Mouse (Mus musculus) small intestine, adult 2 months (tissue): ENCODE measurements around the gene Pkp3.

Experiments
- CTCF ChIP-seq: fragments of 200-500 bp; IDR thresholded peaks from 2 replicates; pipeline ENCODE4 v1.5.1; 2012; ENCODE audit warnings: low read depth, mild to moderate bottlenecking, control low read depth, inconsistent platforms, low read length, moderate library complexity, mixed read lengths; ENCODE audit not compliant: insufficient replicate concordance, insufficient read length; ENCODE audit errors: extremely low read depth
- POLR2A ChIP-seq: fragments of 200-500 bp; IDR thresholded peaks from 2 replicates; pipeline ENCODE4 v1.6.1; 2012; ENCODE audit warnings: low read depth, mild to moderate bottlenecking, control low read depth, inconsistent platforms, low read length, moderate library complexity

- TF ChIP-seq CTCF (no peak), POLR2A (no peak)
These were observed 16.7 kb upstream of the Pkp3 start for GRCm38 (mm10) chr7:141061269-141061692.
